In the genomic region with DNA sequence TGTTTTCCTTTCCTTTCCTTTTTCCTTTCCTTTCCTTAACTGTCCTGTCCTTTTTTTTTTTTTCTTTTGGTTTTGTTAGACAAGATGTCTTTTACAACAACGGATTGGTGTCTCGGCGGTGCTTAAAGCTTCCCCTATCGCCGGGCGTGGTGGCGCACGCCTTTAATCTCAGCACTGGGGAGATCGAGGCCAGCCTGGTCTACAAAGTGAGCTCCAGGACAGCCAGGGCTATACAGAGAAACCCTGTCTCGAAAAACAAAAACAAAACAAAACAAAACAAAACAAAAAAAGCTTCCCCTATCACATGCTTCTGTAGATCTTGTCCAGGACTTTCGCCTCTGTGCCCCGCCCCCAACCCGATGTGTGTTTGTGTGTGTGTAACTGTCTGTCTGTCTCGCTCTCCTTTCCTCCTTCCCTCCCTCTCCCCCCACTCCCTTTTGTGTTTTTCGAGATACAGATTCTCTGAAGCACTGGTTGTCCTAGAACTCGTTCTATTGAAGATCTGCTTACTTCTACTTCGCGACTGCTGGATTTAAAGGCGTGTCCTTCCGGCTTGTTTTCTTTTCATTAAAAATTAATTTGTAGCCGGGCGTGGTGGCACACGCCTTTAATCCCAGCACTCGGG, we compare ENCODE assay signal across 1 mouse cellular context.
TF ChIP-seq lines count a peak whose summit lies in the region.

No protein-coding gene starts in this region.

TF ChIP-seq in ES-E14, 5 proteins besides CTCF, POLR2A, EP300 and RAD21:
- TF ChIP-seq ZNF384 (IDR thresholded peaks at IDR 0.05; ENCODE audit: low read depth, low read length): no peak
- no peak for TF ChIP-seq MAFK (IDR thresholded peaks at IDR 0.05; ENCODE audit: insufficient read depth, low read depth, low read length)
- TF ChIP-seq HCFC1 (IDR thresholded peaks at IDR 0.05; ENCODE audit: borderline replicate concordance, insufficient read depth, low read length): no peak
- TF ChIP-seq CHD2 (IDR thresholded peaks at IDR 0.05; ENCODE audit: low read depth, low read length): no peak
- TF ChIP-seq ZC3H11A (IDR thresholded peaks at IDR 0.05; ENCODE audit: borderline replicate concordance, low read depth, low read length): no peak
